Mouse (Mus musculus) right cerebral cortex, postnatal 25 days (tissue): ENCODE results near the gene Inf2.

Source experiments
- DNase-seq: peaks from one replicate; pipeline ENCODE4 v3.0.0; 2022

Gene Inf2

DNA sequence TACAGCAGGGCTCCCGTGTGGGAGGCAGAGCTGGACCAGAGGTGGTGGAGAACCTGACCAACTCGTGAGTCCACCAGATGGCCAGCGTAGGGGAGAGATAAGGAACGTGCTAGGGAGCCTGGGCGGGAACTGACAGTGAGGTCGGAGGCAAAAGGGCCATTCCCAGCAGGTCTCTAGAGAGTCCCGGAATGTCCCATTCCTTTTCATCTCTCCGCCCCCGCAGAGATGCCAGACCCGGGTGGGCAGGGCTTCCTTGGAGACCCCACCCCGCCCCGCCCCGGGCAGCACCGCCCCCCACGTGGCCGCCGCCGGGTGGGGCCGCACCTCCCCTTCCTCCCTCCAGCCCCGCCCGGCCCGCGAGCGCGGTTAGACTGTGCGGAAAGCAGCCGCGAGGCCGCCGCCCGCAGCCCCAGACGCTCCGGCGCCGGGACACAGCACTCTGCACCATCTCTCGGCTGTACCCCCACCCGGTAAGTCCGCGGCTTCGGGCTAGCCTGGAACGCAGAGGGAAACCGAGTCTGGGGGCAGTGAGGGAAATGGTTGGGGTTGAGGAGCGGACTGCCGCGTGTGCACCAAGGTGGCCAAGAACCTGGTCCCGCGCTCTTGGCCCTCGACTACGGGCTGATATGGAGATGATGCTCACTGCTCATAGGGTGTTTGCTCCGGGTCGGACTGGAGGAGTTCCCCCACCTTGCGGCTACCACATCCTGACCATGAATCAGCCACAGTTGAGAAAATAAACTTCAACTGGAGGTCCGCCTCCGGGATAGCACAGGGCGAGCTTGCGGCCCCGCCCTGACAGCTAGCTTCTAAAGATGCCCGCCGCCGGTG is at the start of gene Inf2:
Inf2 (plus strand) TSS at position 359 of the 831 bp plus-strand sequence.
- DNase-seq = peak; percentile 84

DNA sequence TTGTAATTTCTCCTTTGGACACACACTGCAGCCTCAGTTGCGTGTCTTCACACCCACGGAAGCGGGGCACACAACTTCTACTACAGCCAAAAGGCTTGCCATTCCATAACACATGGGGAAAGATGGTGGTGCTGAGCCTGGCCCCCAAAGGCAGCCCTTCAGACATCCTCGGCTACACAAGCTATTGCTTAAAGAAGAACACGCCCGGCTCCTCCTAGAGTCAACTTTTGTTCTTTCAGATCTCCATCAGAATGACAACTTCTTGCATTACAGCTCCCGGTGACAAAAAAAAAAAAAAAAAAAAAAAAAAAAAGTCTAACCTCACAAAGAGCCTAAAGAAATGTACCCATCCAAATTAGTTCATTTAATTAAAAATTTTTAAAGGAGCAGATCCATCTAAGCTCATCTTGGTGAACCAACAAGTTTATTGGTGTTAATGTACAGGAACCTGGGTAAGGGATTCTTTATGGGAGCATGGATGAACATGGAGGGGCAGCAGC is 49.1 kb upstream of the Inf2 start:
- DNase-seq = no peak

DNA sequence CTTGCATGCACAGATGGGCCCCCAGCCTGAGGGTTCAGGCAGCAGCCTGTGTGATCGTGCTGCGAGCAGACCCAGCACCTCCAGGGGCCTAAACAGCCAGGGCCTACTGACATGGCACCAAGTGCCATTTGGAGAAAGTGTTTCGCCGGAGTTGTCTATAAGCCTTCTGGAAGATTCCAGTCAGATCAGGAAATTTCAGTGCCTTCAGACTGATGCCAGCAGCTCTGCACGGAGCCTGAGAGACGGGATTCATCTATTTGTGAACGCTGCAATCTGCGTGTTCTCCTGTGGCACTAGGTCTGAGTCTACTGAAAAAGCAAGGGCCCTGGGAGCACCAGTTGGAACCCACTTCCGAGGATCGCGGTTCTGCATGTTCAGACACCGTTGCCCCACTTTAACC is 48.3 kb upstream of the Inf2 start:
- no peak for DNase-seq

DNA sequence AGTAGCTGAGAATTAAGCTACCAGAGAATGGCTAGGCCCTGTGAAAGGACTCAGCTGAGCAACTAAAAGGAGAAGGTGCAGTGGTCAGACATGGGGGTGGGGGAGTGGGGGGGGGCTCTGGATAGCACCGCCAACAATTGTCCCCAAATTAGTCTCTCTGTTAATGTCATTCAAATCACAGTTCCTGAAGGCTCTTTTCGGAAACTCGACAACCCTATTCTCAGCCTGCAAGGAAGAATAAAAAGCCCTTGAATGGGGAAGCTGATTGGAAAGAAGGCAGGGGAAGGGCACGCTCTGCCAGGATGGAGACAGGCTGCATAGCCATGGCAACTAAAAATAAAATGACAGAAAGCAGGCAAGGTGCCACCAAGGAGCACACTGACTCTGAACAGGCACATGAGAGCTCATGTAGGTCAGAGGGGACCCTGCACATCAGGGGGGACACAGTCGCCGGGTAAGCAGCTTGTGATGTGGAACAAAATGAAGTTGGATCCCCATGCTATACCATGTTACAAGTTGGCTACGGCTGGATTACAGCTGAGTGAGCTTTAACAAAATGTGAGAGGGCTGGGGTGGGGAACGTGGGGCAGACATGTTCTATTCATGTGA is 47.0 kb upstream of the Inf2 start:
- no peak for DNase-seq

DNA sequence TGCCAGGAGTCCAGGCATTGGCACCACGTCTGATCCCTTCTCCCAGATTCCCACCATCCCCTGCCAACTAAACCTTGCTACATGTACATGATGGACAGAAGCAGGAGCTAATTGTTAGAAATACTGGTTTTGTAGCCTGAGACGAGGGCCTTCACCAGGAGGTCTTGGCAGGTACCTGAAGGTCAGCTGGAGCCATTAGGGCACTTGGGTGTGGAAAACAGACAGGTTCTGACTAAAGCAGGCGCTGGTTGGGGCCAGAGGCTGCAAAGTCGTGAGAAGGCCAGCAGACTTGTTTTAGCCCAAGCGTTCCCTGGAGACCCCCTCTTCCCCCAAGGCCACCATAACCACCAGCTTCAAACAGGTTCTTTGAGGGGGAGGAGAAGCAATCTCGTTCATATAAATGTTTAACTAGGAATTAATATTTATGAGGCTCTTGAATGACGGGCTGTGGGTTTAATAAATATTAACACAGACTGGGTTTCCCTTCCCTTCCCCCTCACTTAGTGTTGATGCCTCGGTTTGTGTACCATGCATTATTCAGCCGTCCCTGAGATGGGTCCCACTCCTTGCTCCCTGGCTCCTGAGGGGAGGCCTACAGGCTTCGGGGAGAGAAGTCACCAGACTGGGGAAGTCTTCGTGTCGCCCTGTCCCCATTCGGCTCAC is 46.2 kb upstream of the Inf2 start:
- no peak for DNase-seq

- DNase-seq = peak; percentile 85
Measured at GRCm38 (mm10) chr12:112542920-112543300, 45.7 kb upstream of the Inf2 start.

GRCm38 (mm10) chr12:112543941-112544340 is 44.6 kb upstream of the Inf2 start:
- DNase-seq = no peak

DNA sequence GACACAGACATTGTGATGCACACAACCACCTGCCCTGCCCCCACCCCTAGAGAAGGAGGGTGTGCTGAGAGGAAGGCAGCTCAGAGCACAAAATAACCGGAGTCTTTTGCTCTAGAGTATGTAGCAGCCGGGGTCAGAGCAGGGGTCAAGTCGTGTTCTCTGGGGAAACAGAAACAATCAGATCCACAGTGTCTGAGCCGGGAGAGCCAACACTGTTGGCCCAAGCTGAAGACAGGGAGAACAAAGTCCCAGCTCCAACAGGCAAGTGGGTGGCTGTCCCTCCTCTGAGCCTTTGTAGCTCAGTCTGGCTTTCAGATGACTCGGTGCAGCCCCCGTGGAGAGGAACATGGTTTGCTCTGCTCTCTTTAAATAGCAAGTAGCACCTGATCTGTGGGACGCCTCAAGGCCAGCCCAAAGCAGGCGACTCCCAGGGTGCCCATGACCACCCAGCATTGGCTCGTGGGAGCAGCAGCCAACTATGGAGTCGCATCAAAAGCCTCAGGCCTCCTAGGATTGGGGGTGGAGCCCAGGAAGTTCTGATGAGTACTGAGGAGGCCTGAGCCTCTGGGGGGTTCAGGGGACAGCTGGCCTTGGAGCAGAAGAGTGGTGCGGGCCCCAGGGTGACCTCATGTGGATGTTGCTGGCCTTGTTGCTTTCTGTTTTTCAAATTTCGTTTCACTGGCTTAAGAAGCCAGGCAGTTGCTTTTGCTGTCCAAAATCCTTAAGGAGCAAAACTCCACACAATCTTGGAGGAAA is 43.5 kb upstream of the Inf2 start:
- DNase-seq = no peak

GRCm38 (mm10) chr12:112546110-112546509 is 42.5 kb upstream of the Inf2 start:
- no peak for DNase-seq

GRCm38 (mm10) chr12:112549287-112549686 is 39.3 kb upstream of the Inf2 start:
- DNase-seq = no peak

DNA sequence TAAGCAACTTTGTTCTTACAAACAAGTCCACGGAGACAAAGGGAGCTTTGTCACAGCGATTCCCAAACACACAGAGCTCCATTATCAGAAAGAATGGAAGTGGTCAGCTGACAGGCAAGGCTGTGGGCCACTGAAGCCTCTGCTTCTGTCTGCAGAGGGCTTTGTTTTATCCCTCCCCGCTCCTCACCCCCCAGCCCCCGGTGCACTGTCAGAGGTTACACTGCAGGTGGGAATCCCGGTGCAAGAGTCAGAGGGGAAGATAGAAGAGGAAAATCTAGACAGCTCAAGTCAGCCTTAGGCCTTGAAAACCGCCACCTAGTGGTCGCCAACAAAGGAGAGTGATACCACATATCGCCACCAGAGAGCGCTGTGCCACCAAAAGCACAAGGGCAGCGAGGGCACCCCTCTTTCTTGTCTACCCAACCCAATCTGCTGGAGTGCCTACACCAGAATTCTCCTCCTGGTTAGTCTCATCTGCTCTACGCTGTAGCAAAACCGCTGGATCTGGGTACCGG is 36.7 kb upstream of the Inf2 start:
- DNase-seq = peak; percentile 86

DNA sequence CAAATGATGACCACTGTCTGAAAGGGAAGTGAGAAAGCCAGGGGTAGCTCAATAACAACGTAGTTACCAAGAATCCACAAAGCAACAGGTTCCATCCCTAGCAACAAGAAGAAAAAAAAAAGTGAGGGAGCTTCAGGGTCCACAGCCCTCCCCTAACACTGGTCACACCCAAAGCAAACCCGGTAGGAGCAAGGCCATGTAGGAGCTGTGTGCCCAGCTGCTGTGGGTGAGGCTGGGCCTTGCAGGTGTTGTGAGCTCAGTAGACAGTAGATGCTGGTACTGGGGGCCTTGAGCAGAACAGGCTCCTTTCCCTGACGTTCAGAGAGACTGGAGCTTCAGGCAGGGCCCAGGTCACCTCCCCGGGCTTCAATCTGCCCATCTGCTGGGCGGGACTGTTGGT is 36.1 kb upstream of the Inf2 start:
- no peak for DNase-seq

- DNase-seq = no peak
Measured at GRCm38 (mm10) chr12:112554900-112555299, 33.7 kb upstream of the Inf2 start.

DNA sequence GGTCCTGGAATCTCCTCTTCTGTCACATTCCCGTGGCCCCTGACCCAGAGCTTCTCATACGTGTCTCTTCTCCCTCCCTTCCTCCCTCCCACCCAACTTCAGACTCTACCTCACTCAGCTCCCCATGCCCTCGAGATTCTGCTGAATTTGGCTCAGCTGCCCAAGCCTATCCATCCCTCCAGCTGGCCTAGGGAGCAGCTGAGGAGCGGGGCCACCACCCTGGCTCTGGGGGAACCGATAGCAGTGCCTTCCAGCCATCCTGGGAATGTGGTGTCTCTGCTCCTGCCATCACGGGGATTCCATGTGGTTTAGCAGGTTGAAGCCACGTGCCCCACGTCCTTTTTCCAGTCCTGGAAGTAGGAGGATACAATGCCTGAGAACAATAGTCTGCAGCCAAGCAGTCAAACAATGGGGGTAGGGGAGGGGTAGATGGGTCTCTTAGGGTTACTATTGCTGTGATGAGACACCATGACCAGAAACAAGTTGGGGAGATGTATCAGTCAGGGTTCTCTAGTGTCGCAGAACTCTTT is 32.0 kb upstream of the Inf2 start:
- no peak for DNase-seq

DNA sequence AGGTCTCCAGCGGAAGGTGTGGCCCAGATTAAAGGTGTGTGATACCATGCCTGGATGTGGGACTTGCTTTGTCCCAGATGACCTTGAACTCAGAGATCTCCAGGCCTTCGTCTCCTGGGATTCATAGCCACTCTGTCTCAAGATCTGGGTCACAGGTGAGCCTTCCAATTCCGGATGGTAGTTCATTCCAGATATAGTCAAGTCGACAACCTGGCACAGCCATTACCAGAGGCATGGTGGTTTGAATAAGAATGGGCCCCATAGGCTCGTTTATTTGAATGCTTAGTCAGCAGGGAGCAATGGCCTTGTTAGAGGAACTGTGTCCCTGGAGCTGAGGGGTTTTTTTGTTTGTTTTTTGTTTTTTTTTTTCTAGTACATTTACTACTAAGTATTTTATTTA is 31.4 kb upstream of the Inf2 start:
- DNase-seq = no peak

GRCm38 (mm10) chr12:112559231-112559630 is 29.4 kb upstream of the Inf2 start:
- DNase-seq = no peak

DNA sequence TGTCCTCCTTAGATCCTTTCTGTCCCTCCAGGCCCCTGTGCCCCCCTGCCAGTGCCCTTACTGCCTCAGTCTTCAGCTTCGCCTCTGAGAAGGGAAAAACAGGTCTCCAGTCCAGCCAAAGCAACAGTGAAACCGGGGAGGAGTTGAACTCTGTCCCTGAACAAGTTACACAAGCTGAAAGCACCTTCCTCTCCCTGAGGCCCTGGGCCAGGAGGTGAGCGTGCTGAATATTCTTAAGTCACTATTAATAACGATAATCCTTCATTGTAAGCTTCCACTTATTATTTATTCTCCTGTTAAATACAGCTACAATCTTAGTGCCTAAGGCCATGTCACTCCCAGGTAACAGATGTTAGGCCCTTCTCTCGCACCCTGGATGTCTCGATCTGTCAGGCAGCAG is 28.9 kb upstream of the Inf2 start:
- no peak for DNase-seq

- DNase-seq = no peak
Measured at GRCm38 (mm10) chr12:112560176-112560797, 28.3 kb upstream of the Inf2 start.

GRCm38 (mm10) chr12:112561163-112561562 is 27.4 kb upstream of the Inf2 start:
- no peak for DNase-seq

DNA sequence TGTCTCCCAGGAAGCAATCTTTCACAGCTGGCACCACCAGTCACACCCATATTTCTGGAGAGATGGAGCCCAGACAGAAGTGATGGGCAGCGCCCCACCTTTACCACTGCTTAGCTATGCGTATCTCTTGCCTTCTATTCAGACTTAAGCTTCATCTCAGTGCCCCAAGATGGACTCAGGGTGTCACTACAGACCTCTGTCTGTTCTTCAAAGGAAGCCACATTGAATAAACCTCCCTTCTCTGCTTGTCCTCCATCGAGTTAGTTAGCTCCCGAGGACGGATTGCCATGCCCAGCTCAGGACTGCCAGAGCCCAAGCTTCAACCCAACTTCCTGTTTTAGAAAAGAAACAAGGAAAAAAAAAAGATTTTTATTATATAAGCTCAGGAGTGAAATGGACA is 26.1 kb upstream of the Inf2 start:
- no peak for DNase-seq

- DNase-seq = no peak
Measured at GRCm38 (mm10) chr12:112563011-112563410, 25.6 kb upstream of the Inf2 start.

- DNase-seq = no peak
Measured at GRCm38 (mm10) chr12:112570160-112570559, 18.4 kb upstream of the Inf2 start.
